Mouse (Mus musculus) neural tube, embryonic 14.5 days (tissue): ENCODE results near the gene Syvn1. TPM values are rescaled to one million over a fixed set of nuclear protein-coding genes. Genes with fewer than 3 reads are reported as not detected.

Source experiments
- ATAC-seq: fragments of 200-750 bp; cut with Nextera tagmentation; 2 replicates; pipeline ENCODE4 v1.8.0; 2017; ENCODE audit warnings: low read depth, mild to moderate bottlenecking, moderate TSS enrichment, moderate library complexity
- H3K27ac ChIP-seq: fragments of 300-500 bp; sonication (generic); 2 replicates; pipeline ENCODE4 v1.5.1; 2014; ENCODE audit warnings: low read depth, mild to moderate bottlenecking, control low read depth, low read length, moderate library complexity, mixed read lengths
- H3K27me3 ChIP-seq: fragments of 300-500 bp; sonication (generic); 2 replicates; pipeline ENCODE4 v1.6.1; 2014; ENCODE audit warnings: low read length; ENCODE audit not compliant: control insufficient read depth, insufficient read depth
- H3K36me3 ChIP-seq: fragments of 300-500 bp; sonication (generic); 2 replicates; pipeline ENCODE4 v1.6.1; 2014; ENCODE audit warnings: low read length, mixed read lengths; ENCODE audit not compliant: control insufficient read depth, insufficient read depth
- H3K4me1 ChIP-seq: fragments of 300-500 bp; sonication (generic); 2 replicates; pipeline ENCODE4 v1.6.1; 2014; ENCODE audit warnings: low read length; ENCODE audit not compliant: control insufficient read depth, insufficient read depth
- H3K4me2 ChIP-seq: fragments of 300-500 bp; sonication (generic); 2 replicates; pipeline ENCODE4 v1.6.1; 2014; ENCODE audit warnings: mild to moderate bottlenecking, low read depth, low read length, control low read depth
- H3K4me3 ChIP-seq: fragments of 300-500 bp; sonication (generic); 2 replicates; pipeline ENCODE4 v1.5.1; 2014; ENCODE audit warnings: low read depth, low read length, control low read depth, mixed read lengths
- H3K9ac ChIP-seq: fragments of 300-500 bp; sonication (generic); replicated peaks from 2 replicates; pipeline ENCODE4 v1.6.1; 2014; ENCODE audit warnings: low read depth, mild to moderate bottlenecking, control low read depth, low read length, mixed read lengths
- H3K9me3 ChIP-seq: fragments of 300-500 bp; sonication (generic); 2 replicates; pipeline ENCODE4 v1.6.1; 2016; ENCODE audit warnings: low read length; ENCODE audit not compliant: control insufficient read depth
- WGBS: fragments of 180-500 bp; shearing (Covaris S2); extraction: QIAGEN DNeasy Blood & Tissue Kit; methylation state at CpG from one replicate; pipeline ENCODE4 v1.1.7; 2014; 5-methylcytosine and 5-hydroxymethylcytosine counted together
- polyA plus RNA-seq: library from polyadenylated mRNA; unstranded; fragments of >200 nt; fragmentation: Nextera tagmentation; extraction: Ambion mirVana; gene quantifications from 2 replicates; pipeline ENCODE4 v1.2.1, GENCODE M21; 2014

Syvn1 gene
- polyA plus RNA-seq, 1 experiment from 2014 or later, result 35.3 TPM

- H3K4me1 ChIP-seq, result peaks cover 15% of the 10 kb centered on the region; the same call in 1 of the 2 replicates
- H3K27ac ChIP-seq, result no peak overlapping the region
- H3K27me3 ChIP-seq, result no peaks in the 10 kb centered on the region
- no peak overlapping the region for H3K4me3 ChIP-seq
- no peak overlapping the region for H3K9ac ChIP-seq
- WGBS, result 89% methylated on average over 4 of the region's 4 CpGs
- no peak for ATAC-seq
- H3K9me3 ChIP-seq, result no peaks in the 10 kb centered on the region
- H3K4me2 ChIP-seq, result no peak overlapping the region
- peaks cover 15% of the 10 kb centered on the region for H3K36me3 ChIP-seq
Measured at GRCm38 (mm10) chr19:6068951-6069350, 22.6 kb downstream of the Syvn1 start.

- Histone ChIP-seq H3K4me1 (peaks cover 15% of the 10 kb centered on the region; the same call in 1 of the 2 replicates), H3K9ac (no peak overlapping the region), H3K36me3 (peaks cover 18% of the 10 kb centered on the region), H3K27me3 (no peaks in the 10 kb centered on the region), H3K4me3 (no peak overlapping the region), H3K4me2 (no peak overlapping the region), H3K9me3 (no peaks in the 10 kb centered on the region), H3K27ac (no peak overlapping the region)
- 97% methylated on average over 10 of the region's 10 CpGs for WGBS
- no peak for ATAC-seq
Measured at GRCm38 (mm10) chr19:6069851-6070250, 23.5 kb downstream of the Syvn1 start.

DNA sequence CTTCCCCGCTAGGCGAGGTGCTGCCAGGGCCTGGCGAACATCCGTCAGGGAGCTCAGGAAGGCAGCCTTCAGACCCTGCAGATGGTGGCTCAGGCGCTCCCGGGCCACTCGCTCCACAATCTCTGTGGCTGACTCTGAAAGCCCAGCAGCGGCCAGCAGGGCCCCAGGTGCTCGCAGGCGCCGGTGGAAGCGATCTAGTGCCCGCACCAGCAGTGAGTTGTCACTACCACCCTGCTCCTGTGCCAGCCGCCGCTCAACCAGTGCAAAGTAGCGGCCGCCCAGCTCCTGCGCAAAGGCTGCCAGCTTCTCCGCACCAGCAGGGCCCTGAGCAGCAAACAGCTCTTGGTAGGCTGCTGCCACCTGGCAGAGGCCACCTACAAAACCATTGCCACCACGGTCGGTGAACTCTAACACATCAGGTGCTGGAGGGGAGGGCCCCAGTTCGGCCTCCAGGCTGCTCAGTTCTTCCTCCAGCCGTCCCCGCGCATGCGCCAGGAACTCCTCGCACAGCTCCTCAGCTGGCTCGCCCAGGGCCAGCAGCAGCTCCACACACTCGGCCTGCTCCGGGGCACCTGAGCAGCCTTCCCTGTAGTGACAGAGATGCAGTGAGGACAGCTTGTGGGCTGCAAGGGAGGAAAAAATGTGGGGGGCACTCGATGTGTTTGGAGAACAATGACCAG is 24.3 kb downstream of the Syvn1 start:
- ATAC-seq, result no peak
- H3K4me3 ChIP-seq, result no peak overlapping the region
- peaks cover 18% of the 10 kb centered on the region for H3K36me3 ChIP-seq
- no peak overlapping the region for H3K27ac ChIP-seq
- H3K4me2 ChIP-seq, result no peak overlapping the region
- H3K4me1 ChIP-seq, result peaks cover 15% of the 10 kb centered on the region; the same call in 1 of the 2 replicates
- no peaks in the 10 kb centered on the region for H3K27me3 ChIP-seq
- 93% methylated on average over 31 of the region's 31 CpGs for WGBS
- H3K9me3 ChIP-seq, result no peaks in the 10 kb centered on the region
- no peak overlapping the region for H3K9ac ChIP-seq

DNA sequence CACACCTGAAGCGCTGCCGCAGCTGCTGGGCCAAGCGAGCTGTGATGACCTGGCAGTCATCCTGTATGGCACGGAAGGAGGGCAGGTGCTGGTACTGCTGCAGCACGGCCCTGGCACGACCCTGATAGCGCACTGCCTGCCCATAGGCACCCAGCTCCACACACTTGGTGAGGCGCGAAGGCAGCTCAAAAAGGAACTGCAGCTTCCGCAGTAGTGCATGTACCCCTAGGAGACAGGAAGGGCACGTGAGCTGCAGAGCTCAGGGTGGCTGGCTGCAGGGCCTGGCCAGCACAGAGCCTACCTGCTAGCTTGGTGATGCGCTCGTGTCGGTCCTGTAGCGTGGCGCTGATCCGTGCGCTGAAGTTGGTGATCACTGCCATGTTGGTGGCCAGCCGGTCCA is 24.9 kb downstream of the Syvn1 start:
- Histone ChIP-seq H3K9ac (no peak overlapping the region), H3K4me3 (no peak overlapping the region), H3K27ac (no peak overlapping the region), H3K36me3 (peaks cover 18% of the 10 kb centered on the region), H3K9me3 (no peaks in the 10 kb centered on the region), H3K4me2 (no peak overlapping the region), H3K4me1 (peaks cover 15% of the 10 kb centered on the region), H3K27me3 (no peaks in the 10 kb centered on the region)
- no peak for ATAC-seq
- 95% methylated on average over 19 of the region's 19 CpGs for WGBS

- Histone ChIP-seq H3K4me1 (peaks cover 11% of the 10 kb centered on the region), H3K36me3 (peaks cover 18% of the 10 kb centered on the region)
- no peak for ATAC-seq
Measured at GRCm38 (mm10) chr19:6073889-6074288, 27.5 kb downstream of the Syvn1 start.

DNA sequence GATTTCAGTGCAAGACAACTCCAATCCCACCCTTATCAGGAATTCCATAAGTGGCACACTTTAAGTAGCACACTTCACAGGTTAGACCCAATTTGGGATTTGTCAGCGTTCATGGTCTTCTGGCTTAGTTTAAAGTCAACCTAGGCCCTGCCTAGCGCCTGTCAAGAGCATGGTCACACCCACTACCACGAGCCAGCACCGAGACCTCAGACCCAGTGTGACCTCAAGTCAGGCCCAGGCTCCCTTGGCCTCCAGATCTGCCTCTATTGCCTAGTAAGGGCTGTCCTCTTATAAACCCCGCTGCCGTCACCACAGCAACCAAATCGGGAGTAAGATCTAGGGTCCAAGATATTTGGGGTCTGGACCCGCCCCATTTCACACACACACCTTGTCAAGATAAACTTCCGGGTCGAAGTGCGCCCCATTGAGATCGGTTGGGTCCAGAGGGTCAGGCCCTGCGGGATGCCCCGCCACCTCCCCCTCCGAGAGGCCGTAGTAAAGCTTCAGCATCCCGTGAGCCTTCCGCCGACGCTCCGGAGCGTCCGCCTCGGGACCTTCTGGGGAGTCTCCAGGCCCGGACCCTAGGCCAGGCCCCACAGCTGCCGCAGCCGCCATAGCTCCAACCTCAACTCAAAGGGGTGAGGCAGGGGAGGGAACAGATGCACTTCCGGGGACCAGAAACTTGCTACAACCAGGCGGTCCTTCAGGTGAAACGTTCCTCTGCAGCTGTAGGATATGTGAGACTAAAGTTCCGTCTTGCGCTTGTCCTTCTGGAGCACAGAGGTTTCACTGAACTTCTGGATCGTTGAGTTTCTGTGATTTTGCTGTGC is 30.4 kb downstream of the Syvn1 start, which contains the start of gene Vps51:
Gene Vps51 (minus strand): TSS at position 668 of the 830 bp plus-strand sequence.
- peaks cover 11% of the 10 kb centered on the region for H3K4me1 ChIP-seq
- H3K4me3 ChIP-seq, result peak within 1 kb of the TSS; percentile 68
- peak within 1 kb of the TSS; percentile 75 for H3K4me2 ChIP-seq
- H3K9ac ChIP-seq, result peak within 1 kb of the TSS; percentile 67
- H3K9me3 ChIP-seq, result no peaks in the 10 kb centered on the region
- peak within 1 kb of the TSS; percentile 81 for H3K27ac ChIP-seq
- peaks cover 20% of the 10 kb centered on the region for H3K36me3 ChIP-seq
- under 1% methylated on average over 33 of the region's 33 CpGs for WGBS
- H3K27me3 ChIP-seq, result no peaks in the 10 kb centered on the region
- peak; percentile 89 for ATAC-seq

More at GRCm38 (mm10) chr19:6073889-6074288, 27.5 kb downstream of the Syvn1 start:
- Histone ChIP-seq H3K27me3 (no peaks in the 10 kb centered on the region), H3K4me2 (no peak overlapping the region), H3K27ac (no peak overlapping the region), H3K9ac (no peak overlapping the region), H3K4me3 (no peak overlapping the region), H3K9me3 (no peaks in the 10 kb centered on the region)
- 88% methylated on average over 5 of the region's 5 CpGs for WGBS

- no peak for ATAC-seq
- Histone ChIP-seq H3K4me2 (no peak within 1 kb of the TSS), H3K9me3 (no peaks in the 10 kb centered on the region), H3K27me3 (no peaks in the 10 kb centered on the region), H3K36me3 (peaks cover 18% of the 10 kb centered on the region), H3K27ac (no peak within 1 kb of the TSS), H3K9ac (no peak within 1 kb of the TSS), H3K4me3 (no peak within 1 kb of the TSS), H3K4me1 (peaks cover 19% of the 10 kb centered on the region)
- WGBS, result 95% methylated on average over 12 of the region's 12 CpGs
Measured at GRCm38 (mm10) chr19:6079983-6080480, 33.7 kb downstream of the Syvn1 start, which contains the start of gene Tmem262. TSS of gene Tmem262 (plus strand) at chr19:6080033.

- 92% methylated on average over 9 of the region's 9 CpGs for WGBS
Measured at GRCm38 (mm10) chr19:6082156-6082555, 35.8 kb downstream of the Syvn1 start, which contains the start of gene Gm28374. TSS of gene Gm28374 (minus strand) at chr19:6082256.

More at GRCm38 (mm10) chr19:6082156-6082555, 35.8 kb downstream of the Syvn1 start, which contains the start of gene Gm28374:
- Histone ChIP-seq H3K4me2 (no peak within 1 kb of the TSS), H3K36me3 (peaks cover 18% of the 10 kb centered on the region), H3K27me3 (no peaks in the 10 kb centered on the region), H3K4me3 (no peak within 1 kb of the TSS), H3K9ac (no peak within 1 kb of the TSS), H3K27ac (no peak within 1 kb of the TSS), H3K4me1 (peaks cover 14% of the 10 kb centered on the region), H3K9me3 (no peaks in the 10 kb centered on the region)
- no peak for ATAC-seq
